Mouse (Mus musculus) neural tube, embryonic 15.5 days (tissue): ENCODE measurements at regions not wholly inside any gene's neighbourhood (a gene's known extent, or its start where the extent isn't known, plus 50 kb on each side); places are given as distances from the start of the nearest gene placed in this dataset.
A peak's percentile ranks its signal among the peaks of the same experiment; 100 is the strongest.

Experiments
- ATAC-seq: fragments of 200-750 bp; cut with Nextera tagmentation; 2 replicates; pipeline ENCODE4 v1.8.0; 2017; ENCODE audit warnings: mild to moderate bottlenecking, moderate TSS enrichment, moderate library complexity; ENCODE audit not compliant: low FRiP score
- H3K27ac ChIP-seq: fragments of 300-500 bp; sonication (generic); replicated peaks from 2 replicates; pipeline ENCODE4 v1.5.1; 2015; ENCODE audit warnings: mild to moderate bottlenecking, inconsistent platforms
- H3K27me3 ChIP-seq: fragments of 300-500 bp; sonication (generic); replicated peaks from 2 replicates; pipeline ENCODE4 v1.6.1; 2015; ENCODE audit warnings: inconsistent platforms
- H3K36me3 ChIP-seq: fragments of 300-500 bp; sonication (generic); 2 replicates; pipeline ENCODE4 v1.6.1; 2015; ENCODE audit warnings: inconsistent platforms
- H3K4me1 ChIP-seq: fragments of 300-500 bp; sonication (generic); 2 replicates; pipeline ENCODE4 v1.6.1; 2015; ENCODE audit warnings: inconsistent platforms
- H3K4me2 ChIP-seq: fragments of 300-500 bp; sonication (generic); 2 replicates; pipeline ENCODE4 v1.6.1; 2015; ENCODE audit warnings: inconsistent platforms, mild to moderate bottlenecking, moderate library complexity
- H3K4me3 ChIP-seq: fragments of 300-500 bp; sonication (generic); replicated peaks from 2 replicates; pipeline ENCODE4 v1.5.1; 2015; ENCODE audit warnings: mild to moderate bottlenecking, inconsistent platforms
- H3K9ac ChIP-seq: fragments of 300-500 bp; sonication (generic); replicated peaks from 2 replicates; pipeline ENCODE4 v1.6.1; 2015; ENCODE audit warnings: mild to moderate bottlenecking, inconsistent platforms
- H3K9me3 ChIP-seq: fragments of 300-500 bp; sonication (generic); replicated peaks from 2 replicates; pipeline ENCODE4 v1.6.1; 2016; ENCODE audit warnings: inconsistent platforms
- WGBS: fragments of 180-500 bp; shearing (Covaris S2); methylation state at CpG from one replicate; pipeline ENCODE4 v1.1.7; 2015; ENCODE audit warnings: mixed read lengths; 5-methylcytosine and 5-hydroxymethylcytosine counted together

DNA sequence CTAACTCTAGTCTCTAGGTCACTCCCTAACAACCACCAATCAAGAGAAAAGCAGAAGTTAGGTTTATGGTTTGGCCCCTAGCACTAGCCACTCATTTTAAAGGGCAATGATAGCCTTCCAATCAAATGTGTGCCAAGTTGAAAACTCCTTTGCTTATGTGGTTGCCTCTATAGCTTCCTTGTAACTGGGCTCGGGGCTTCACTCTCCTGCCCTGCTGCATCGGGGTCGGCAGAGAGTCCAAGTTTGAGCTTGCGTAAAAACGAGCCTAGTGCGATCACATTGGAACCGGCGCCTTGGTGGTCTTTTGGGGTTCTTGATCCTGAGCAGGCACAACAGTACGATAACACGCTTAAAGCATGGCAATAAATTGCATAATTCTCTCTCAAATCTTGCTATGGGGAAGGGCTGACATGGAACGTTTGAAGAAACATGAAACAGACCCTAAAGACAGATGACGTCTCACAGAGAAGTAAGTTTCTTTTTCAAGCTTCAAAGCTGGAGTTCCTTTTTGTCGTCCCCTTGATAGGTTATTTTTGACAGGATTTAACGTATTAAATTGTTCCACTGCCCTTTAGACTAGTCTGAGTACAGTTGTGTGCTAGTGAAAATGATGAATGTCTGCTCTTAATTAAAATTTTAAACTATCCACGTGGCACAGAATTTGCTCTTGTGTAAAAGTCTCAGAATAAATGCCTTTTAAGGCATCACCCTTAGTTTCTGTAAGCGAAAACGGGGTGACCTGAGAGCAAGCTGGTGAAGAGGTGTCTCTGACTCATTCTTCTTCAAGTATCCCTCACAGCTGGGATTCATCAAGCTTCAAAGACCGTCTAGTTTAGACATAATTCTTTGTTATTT lies 52.0 kb downstream of the 4930426L09Rik start:
- H3K4me1 ChIP-seq, result no peaks in the 10 kb centered on the region
- no peak overlapping the region for H3K27ac ChIP-seq
- H3K9ac ChIP-seq, result no peak overlapping the region
- WGBS, result 85% methylated on average over 18 of the region's 18 CpGs
- H3K4me3 ChIP-seq, result no peak overlapping the region
- no peaks in the 10 kb centered on the region for H3K27me3 ChIP-seq
- H3K9me3 ChIP-seq, result no peaks in the 10 kb centered on the region
- no peaks in the 10 kb centered on the region for H3K36me3 ChIP-seq
- ATAC-seq, result no peak
- no peak overlapping the region for H3K4me2 ChIP-seq

- 97% methylated on average over 2 of the region's 2 CpGs for WGBS
- Histone ChIP-seq H3K27ac (no peak overlapping the region), H3K9ac (no peak overlapping the region), H3K9me3 (no peaks in the 10 kb centered on the region), H3K27me3 (no peaks in the 10 kb centered on the region), H3K36me3 (no peaks in the 10 kb centered on the region), H3K4me2 (no peak overlapping the region), H3K4me1 (0 out of 2 replicates have a peak, but pooled peaks cover 2% of the 10 kb centered on the region), H3K4me3 (no peak overlapping the region)
- ATAC-seq, result no peak
Observed at GRCm38 (mm10) chr2:19055500-19055899, 57.4 kb downstream of the 4930426L09Rik start.

GRCm38 (mm10) chr2:19057859-19058258 lies 59.7 kb downstream of the 4930426L09Rik start:
- H3K9me3 ChIP-seq, result no peaks in the 10 kb centered on the region
- 0 out of 2 replicates have a peak, but pooled peaks cover 5% of the 10 kb centered on the region for H3K4me1 ChIP-seq
- no peaks in the 10 kb centered on the region for H3K27me3 ChIP-seq
- no peak overlapping the region for H3K9ac ChIP-seq
- H3K27ac ChIP-seq, result no peak overlapping the region
- no peak overlapping the region for H3K4me3 ChIP-seq
- no peak for ATAC-seq
- no peaks in the 10 kb centered on the region for H3K36me3 ChIP-seq
- 87% methylated on average over 5 of the region's 5 CpGs for WGBS
- H3K4me2 ChIP-seq, result no peak overlapping the region

DNA sequence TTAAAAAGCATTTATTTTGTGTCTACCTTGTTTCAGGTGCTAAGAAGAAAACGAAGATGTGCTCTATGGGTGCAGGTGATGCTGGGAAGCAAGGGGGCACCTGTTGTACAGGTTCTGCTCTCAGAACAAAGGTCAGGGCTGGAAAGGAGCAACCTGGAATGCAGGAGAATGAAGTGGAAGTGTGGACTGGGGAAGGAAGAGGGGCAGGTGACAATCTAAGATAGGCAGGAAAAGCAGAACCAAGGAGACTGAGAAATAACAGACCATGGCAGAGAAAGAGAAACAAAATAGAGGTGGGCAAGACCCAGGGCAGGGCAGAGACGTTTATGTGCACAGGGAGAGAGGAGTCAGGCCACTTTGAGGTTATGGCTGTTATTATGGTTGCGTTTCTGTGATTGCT lies 60.6 kb downstream of the 4930426L09Rik start:
- Histone ChIP-seq H3K4me3 (no peak overlapping the region), H3K36me3 (no peaks in the 10 kb centered on the region), H3K27ac (no peak overlapping the region), H3K27me3 (no peaks in the 10 kb centered on the region), H3K4me2 (no peak overlapping the region), H3K4me1 (0 out of 2 replicates have a peak, but pooled peaks cover 5% of the 10 kb centered on the region), H3K9me3 (no peaks in the 10 kb centered on the region), H3K9ac (no peak overlapping the region)
- WGBS, result 88% methylated on average over 3 of the region's 3 CpGs
- ATAC-seq, result no peak

- H3K9ac ChIP-seq, result no peak overlapping the region
- 60% methylated on average over 5 of the region's 5 CpGs for WGBS
- no peak overlapping the region for H3K4me3 ChIP-seq
- H3K9me3 ChIP-seq, result no peaks in the 10 kb centered on the region
- no peak overlapping the region for H3K4me2 ChIP-seq
- ATAC-seq, result no peak
- H3K4me1 ChIP-seq, result 0 out of 2 replicates have a peak, but pooled peaks cover 5% of the 10 kb centered on the region
- no peak overlapping the region for H3K27ac ChIP-seq
- no peaks in the 10 kb centered on the region for H3K27me3 ChIP-seq
- H3K36me3 ChIP-seq, result no peaks in the 10 kb centered on the region
Observed at GRCm38 (mm10) chr2:19059246-19059645, 61.1 kb downstream of the 4930426L09Rik start.

DNA sequence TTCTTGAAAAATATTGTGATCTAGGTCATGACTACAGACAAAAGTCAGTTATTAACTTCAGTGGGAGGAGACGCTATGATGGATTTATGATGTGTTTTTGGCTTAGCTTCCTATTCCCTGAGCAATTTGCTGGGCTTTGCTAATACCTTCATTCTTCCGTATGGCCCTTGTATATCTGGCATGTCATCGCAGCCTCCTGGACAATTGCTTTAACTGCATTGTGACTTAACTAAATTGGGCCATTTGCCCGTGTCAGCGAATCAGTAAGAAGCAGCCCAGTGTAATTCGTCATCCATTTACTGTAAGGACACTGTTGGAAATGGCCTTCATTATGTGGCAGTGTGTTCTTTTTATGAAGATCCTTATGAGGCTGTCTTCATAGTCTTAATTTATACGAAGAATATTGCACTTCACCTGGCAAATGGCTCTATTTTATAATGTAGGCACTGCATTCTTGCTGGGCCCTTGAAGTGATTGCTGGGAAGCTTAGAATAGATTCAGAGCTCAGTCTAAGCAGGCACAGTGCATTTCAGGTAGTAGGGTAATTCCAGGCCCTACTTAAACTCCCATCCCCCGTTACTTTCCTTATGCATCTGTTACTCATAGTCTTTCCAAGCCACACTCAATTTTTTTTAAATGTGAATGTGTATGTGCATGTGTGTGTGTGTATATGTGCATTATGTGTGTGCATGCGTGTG lies 62.2 kb downstream of the 4930426L09Rik start:
- 49% methylated on average over 9 of the region's 9 CpGs for WGBS
- H3K4me1 ChIP-seq, result 0 out of 2 replicates have a peak, but pooled peaks cover 5% of the 10 kb centered on the region
- H3K27me3 ChIP-seq, result no peaks in the 10 kb centered on the region
- H3K4me2 ChIP-seq, result no peak overlapping the region
- ATAC-seq, result peak; percentile 67; the same call in 1 of the 2 replicates
- H3K27ac ChIP-seq, result no peak overlapping the region
- H3K9ac ChIP-seq, result no peak overlapping the region
- no peaks in the 10 kb centered on the region for H3K36me3 ChIP-seq
- H3K4me3 ChIP-seq, result no peak overlapping the region
- no peaks in the 10 kb centered on the region for H3K9me3 ChIP-seq

- 0 out of 2 replicates have a peak, but pooled peaks cover 5% of the 10 kb centered on the region for H3K4me1 ChIP-seq
- no peaks in the 10 kb centered on the region for H3K27me3 ChIP-seq
- H3K4me3 ChIP-seq, result no peak overlapping the region
- H3K9ac ChIP-seq, result no peak overlapping the region
- H3K9me3 ChIP-seq, result no peaks in the 10 kb centered on the region
- no peak overlapping the region for H3K27ac ChIP-seq
- no peak overlapping the region for H3K4me2 ChIP-seq
- ATAC-seq, result no peak
- 72% methylated on average over 9 of the region's 9 CpGs for WGBS
- no peaks in the 10 kb centered on the region for H3K36me3 ChIP-seq
Observed at GRCm38 (mm10) chr2:19064560-19065362, 66.6 kb downstream of the 4930426L09Rik start.

DNA sequence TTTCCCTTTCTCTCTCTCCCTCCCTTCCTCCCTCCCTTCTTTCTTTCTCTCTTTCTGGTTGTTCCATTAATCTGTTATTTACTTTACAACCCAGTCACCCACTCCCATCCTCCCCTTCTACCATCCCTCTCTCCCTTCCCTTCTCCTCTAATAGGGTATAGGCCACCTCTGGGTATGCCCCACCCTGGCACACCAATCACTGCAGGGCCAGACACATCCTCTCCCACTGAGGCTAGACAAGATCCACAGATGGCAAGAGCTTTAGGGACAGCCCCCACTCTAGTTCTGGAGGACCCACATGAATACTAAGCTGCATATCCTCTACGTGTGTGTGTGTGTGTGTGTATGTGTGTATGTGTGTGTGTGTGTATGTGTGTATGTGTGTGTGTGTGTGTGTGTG lies 67.4 kb downstream of the 4930426L09Rik start:
- 96% methylated on average over 1 of the region's 1 CpGs for WGBS
- Histone ChIP-seq H3K36me3 (no peaks in the 10 kb centered on the region), H3K4me1 (0 out of 2 replicates have a peak, but pooled peaks cover 2% of the 10 kb centered on the region), H3K27me3 (no peaks in the 10 kb centered on the region), H3K9me3 (no peaks in the 10 kb centered on the region), H3K4me2 (no peak overlapping the region), H3K4me3 (no peak overlapping the region), H3K9ac (no peak overlapping the region), H3K27ac (no peak overlapping the region)
- no peak for ATAC-seq

DNA sequence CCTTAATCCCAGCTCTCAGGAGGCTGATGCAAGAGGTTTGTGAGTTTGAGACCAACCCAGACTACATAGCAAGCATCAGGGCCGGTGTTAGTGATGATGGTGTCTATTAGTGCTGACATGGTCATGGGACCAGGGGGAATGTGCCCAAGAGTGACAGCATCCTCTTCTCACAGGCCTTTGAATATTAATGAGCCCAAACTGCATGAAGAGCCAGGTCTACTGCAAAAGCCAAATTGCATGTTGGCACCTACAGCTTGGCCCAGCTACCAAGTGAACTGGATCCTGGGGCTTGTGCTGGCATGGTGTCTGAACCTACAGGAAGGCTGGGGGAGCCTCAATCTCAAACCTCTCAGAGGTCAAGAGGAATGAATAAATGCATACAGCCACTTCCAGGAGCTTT lies 70.0 kb downstream of the 4930426L09Rik start:
- no peaks in the 10 kb centered on the region for H3K9me3 ChIP-seq
- H3K27ac ChIP-seq, result no peak overlapping the region
- no peak overlapping the region for H3K9ac ChIP-seq
- no peak for ATAC-seq
- H3K4me1 ChIP-seq, result no peaks in the 10 kb centered on the region
- no peaks in the 10 kb centered on the region for H3K36me3 ChIP-seq
- 86% methylated on average over 1 of the region's 1 CpGs for WGBS
- H3K4me3 ChIP-seq, result no peak overlapping the region
- H3K4me2 ChIP-seq, result no peak overlapping the region
- H3K27me3 ChIP-seq, result no peaks in the 10 kb centered on the region

GRCm38 (mm10) chr2:19083816-19084215 lies 85.7 kb downstream of the 4930426L09Rik start:
- Histone ChIP-seq H3K36me3 (no peaks in the 10 kb centered on the region), H3K4me2 (no peak overlapping the region), H3K27me3 (no peaks in the 10 kb centered on the region), H3K9me3 (no peaks in the 10 kb centered on the region), H3K4me1 (no peaks in the 10 kb centered on the region), H3K27ac (no peak overlapping the region), H3K4me3 (no peak overlapping the region), H3K9ac (no peak overlapping the region)
- 86% methylated on average over 3 of the region's 3 CpGs for WGBS
- no peak for ATAC-seq

DNA sequence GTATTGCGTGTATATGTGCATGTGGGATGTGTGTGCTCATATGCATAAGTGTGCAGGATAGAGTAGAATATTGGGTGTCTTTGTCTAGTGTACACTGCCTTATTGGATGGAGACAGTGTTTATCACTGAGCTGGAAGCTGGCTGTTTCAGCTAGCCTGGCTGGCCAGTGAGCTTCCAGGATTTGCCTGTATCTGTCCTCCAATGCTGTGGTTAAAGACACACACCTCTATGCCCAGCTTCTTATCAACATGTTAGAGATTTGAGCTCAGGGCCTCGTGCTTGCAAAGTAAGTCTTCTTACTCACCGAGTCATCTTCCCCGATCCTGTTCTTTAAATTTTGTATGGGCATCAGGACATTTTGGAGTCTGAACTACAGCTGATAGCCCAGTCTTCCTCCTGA lies 87.0 kb downstream of the 4930426L09Rik start:
- Histone ChIP-seq H3K9me3 (0 out of 2 replicates have a peak, but pooled peaks cover 3% of the 10 kb centered on the region), H3K27me3 (no peaks in the 10 kb centered on the region), H3K4me1 (no peaks in the 10 kb centered on the region), H3K4me2 (no peak overlapping the region), H3K36me3 (no peaks in the 10 kb centered on the region), H3K9ac (no peak overlapping the region), H3K27ac (no peak overlapping the region), H3K4me3 (no peak overlapping the region)
- no peak for ATAC-seq
- WGBS, result 94% methylated on average over 4 of the region's 4 CpGs
